Mouse (Mus musculus) T-helper 1 cell (primary cell): ENCODE data around the gene Macf1.
"Not testable (repeated sequence)": the region's sequence is repeated elsewhere in the genome, so short reads cannot be mapped to it uniquely, and the experiment has no call there.

Experiments
- in situ Hi-C: fragments of 300-600 bp; cut with MboI, MseI; formaldehyde crosslinking; loops from one replicate; pipeline ENCODE4 v1.15.1; 2025; ENCODE audit warnings: high pct_unique_total_duplicates

The Macf1 gene

DNA sequence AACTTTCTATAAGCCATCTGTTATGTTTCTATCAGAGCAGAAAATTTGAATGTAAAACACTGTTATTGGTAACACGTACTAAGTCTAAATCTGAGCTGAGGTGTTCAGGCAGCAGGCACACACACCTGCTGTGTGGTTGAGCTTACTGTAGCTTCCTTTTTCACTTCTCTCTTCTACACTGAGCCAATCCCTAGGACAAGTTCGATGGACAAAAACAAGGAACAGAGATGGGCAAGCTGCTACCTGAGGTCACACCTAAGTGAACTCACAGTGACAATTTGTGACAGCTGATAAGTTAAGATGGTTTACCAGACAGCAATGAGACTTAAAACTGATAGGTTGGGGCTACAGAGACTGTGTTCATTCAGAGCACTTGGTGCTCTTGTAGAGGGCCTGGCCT, 125.7 kb downstream of the Macf1 start:
- in situ Hi-C loops = no loop called here

- in situ Hi-C loops = no loop called here
Measured at GRCm38 (mm10) chr4:123555251-123555650, 128.9 kb downstream of the Macf1 start.

DNA sequence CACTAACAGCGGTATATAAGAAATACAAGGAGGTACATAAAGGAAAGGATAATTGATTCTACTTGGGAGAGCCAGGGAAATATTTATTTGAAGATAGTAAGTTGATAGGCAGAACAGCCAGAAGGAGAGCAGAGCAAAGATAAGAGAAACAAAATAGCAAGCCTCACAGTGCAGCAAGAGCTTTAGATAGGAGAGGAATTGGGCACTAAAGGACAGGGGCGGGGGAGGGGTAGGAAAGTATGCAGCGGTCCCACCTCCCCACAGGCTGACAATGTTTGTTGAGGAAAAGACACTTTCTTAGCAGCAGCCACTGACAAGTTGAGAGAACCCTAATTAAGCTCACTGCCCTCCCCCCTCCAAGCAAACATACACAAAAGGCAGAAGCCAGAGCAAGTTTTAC, 131.5 kb downstream of the Macf1 start:
- in situ Hi-C loops = no loop called here

GRCm38 (mm10) chr4:123548317-123548716, 135.8 kb downstream of the Macf1 start:
- in situ Hi-C loops = no loop called here

DNA sequence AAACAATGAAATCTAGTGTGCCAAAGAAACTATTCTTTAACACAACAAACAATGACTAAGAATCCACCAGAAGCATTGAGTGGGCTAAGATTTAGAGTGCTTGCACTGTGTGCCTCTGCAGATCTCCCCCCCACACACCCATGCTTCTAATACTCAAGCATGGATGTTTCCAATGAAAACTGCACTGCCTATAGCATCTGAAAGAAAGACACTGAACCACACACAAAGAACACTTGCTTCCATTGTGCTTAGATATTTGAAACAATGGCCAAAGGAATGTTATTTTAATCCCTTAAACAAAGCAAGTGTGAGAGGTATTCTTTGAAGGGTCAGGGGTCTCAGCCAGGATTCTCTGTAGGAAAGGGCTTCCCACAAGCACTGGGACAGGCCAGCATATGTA, 140.5 kb downstream of the Macf1 start:
- in situ Hi-C loops = no loop called here

DNA sequence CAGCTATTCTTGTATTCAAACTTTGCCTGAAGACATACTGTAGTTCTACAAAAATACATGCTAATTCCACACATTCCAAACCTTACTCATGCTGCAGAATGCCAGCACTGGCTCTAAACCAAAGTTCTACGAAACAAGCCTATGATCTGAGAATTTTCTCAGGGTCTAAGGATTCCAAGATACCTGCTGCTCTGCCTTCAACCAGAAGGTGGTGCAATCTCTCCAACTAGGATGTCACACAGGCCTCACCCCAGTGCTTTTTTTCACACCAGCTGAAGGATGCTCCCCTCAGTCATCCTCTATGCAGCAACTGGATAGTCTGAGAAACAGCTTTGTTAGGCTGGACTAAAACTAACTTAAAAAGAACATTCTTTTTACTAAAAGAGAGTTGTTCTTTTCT, 148.9 kb downstream of the Macf1 start:
- in situ Hi-C loops = loop anchor here (5.0 kb wide), 1 partner anchor 47 kb away; no protein-coding TSS in a partner anchor

- in situ Hi-C loops = no loop called here
Measured at GRCm38 (mm10) chr4:123532001-123532400, 152.2 kb downstream of the Macf1 start.

- in situ Hi-C loops = no loop called here
Measured at GRCm38 (mm10) chr4:123530976-123531375, 153.2 kb downstream of the Macf1 start.

DNA sequence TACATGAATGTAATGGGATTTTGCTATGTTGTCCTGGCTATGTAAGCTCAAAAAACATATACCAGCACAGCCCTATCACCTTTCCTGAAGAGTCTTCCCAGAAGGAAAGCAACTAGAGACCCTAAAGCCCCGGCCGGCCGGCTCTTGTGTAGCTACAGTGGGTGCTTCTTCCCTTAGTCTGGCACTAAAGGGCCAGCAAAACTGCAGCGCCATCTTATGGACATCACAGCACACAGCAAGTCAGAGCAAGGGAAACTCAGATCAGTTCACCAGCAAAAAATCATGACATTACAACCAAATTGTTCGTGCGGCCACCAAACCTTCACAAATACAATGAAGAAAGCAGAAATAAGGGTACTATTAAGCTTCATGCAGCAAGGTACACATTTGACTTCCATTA, 154.9 kb downstream of the Macf1 start:
- in situ Hi-C loops = no loop called here

DNA sequence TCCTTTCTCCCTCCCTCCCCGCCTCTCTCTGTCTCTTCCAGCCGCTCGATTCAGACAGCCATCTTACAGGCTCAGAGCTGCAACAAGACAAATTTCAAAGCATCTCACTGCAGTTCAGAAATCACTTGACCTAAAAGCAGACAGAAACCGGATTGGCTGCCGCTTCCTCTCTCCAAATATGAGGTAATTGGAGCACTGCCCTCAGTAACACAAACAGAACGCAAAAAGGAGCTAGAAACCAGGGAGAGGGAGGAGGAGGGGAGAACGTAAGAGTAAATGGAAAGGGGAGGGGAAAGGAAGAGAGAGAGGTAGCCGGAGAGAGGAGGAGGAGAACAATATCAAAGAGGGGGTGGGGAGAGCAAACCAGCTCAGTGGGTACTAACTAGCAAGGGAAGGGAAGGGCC, 156.6 kb downstream of the Macf1 start:
- in situ Hi-C loops = no loop called here

DNA sequence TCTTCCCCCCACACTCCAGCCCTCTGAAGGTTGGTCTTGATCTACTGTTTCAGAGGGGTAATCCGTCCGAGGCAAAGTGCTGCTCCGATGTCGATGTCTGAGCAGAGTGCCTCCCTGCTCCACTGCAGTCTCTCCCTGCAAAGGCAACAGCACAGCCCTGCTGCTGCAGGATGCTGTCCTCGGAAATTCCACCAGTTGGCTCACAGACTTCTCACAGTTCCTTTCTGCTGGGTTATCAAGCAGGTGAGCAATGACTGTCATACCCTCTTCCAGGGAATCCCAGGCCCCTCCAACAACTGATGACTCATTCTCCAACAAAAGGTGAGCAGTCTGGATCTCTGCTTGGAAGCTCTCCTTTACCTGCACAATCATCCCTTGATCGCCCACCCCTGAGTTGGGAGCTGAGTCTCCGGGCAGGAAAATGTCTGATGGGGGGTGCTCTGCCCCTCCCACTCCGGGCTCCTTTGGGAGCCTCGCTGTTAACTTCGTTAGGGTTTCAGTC, 157.3 kb downstream of the Macf1 start:
- in situ Hi-C loops = no loop called here

DNA sequence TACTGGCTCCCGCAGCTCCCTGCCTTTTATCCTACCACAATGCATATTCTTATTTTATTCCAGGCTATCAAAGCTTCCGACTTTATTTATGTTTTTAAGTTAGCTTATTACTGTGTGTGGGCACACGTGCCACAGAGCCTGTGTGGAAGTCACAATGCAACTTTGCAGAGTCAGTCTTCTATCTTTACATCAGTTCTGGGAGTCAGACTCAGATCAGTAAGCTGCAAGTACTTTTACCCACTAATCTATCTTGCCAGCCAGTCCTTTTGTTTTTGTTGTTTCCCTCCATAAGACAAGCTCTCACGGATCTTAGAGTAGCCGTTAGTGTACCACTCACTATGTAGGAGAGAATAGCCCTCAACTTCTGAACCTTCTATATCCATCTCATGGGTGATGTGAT, 159.4 kb downstream of the Macf1 start:
- in situ Hi-C loops = no loop called here

DNA sequence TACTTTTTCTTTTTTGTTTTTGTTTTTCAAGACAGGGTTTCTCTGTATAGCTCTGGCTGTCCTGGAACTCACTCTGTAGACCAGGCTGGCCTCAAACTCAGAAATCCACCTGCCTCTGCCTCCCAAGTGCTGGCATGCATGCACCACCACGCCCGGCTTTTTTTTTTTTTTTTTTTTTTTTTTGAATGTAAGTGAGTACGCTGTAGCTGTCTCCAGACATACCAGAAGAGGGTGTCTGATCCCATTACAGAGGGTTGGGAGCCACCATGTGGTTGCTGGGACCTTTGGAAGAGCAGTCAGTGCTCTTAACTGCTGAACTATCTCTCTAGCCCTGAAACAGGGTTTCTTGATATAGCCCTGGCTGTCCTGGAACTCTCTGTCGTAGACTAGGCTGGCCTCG, 164.0 kb downstream of the Macf1 start:
- in situ Hi-C loops = not testable (repeated sequence)

- in situ Hi-C loops = no loop called here
Measured at GRCm38 (mm10) chr4:123515673-123516072, 168.5 kb downstream of the Macf1 start.

- in situ Hi-C loops = no loop called here
Measured at GRCm38 (mm10) chr4:123510201-123510600, 174.0 kb downstream of the Macf1 start.

GRCm38 (mm10) chr4:123489086-123489485, 195.1 kb downstream of the Macf1 start:
- in situ Hi-C loops = no loop called here

GRCm38 (mm10) chr4:123479991-123480390, 204.2 kb downstream of the Macf1 start:
- in situ Hi-C loops = no loop called here

GRCm38 (mm10) chr4:123478655-123479433, 205.3 kb downstream of the Macf1 start:
- in situ Hi-C loops = no loop called here

DNA sequence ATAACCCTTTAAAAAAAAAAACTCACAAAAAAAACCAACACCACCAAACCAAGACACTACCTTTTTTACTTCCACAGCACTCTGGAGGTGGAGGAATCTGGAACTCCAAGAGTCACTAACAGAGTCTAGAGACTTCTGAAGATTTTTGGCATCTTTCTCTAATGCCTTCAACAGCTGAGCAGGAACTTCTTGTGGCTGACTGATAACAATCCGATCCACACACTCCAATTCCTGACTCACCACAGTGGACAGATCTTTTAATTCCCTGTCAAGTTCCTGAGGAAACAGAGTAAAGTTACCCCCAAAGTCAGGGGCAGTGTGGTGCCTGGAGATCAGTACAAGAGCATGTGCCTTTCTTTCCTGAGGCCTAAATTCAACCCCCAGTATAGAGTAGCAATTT, 218.4 kb downstream of the Macf1 start:
- in situ Hi-C loops = no loop called here

DNA sequence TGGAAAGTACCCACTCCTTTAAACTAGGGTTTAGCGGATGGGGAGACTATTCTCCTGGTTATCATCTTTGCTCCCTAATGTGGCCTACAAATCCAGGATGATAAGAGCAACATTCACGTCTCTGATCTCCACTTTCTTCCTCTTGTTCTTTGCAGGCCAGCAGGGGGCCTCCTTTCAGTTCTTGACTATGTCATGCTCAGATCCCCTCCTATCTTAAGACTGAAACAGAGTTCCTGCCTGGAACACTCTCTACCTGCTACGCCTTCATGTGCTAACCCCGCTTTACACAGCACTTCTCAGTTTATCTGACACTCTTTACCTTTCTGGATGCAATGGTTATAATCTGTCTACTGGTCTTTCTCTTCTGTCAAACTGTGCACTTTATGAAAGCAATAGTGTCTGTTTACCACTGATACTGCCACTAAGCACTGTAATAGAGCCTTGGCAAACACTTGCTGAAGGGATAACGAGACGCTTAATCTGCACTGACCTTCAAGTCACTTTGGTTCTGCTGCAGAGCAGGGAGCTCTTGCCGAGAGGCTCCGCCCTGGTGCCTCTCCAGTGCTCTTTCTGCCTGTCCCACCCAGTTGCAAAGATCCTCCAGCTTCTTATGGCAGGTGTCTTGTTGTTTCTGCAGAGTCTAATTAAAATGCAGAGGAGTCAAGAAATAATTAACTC, 223.4 kb downstream of the Macf1 start:
- in situ Hi-C loops = no loop called here

GRCm38 (mm10) chr4:123454871-123455640, 229.1 kb downstream of the Macf1 start:
- in situ Hi-C loops = loop anchor here (5.0 kb wide), 1 partner anchor 73 kb away; no protein-coding TSS in a partner anchor

- in situ Hi-C loops = loop anchor here (5.0 kb wide), 1 partner anchor 71 kb away; no protein-coding TSS in a partner anchor
Measured at GRCm38 (mm10) chr4:123453729-123454128, 230.4 kb downstream of the Macf1 start.
